Mouse (Mus musculus): ENCODE data around the gene Sdk2.

Sdk2 gene

DNA sequence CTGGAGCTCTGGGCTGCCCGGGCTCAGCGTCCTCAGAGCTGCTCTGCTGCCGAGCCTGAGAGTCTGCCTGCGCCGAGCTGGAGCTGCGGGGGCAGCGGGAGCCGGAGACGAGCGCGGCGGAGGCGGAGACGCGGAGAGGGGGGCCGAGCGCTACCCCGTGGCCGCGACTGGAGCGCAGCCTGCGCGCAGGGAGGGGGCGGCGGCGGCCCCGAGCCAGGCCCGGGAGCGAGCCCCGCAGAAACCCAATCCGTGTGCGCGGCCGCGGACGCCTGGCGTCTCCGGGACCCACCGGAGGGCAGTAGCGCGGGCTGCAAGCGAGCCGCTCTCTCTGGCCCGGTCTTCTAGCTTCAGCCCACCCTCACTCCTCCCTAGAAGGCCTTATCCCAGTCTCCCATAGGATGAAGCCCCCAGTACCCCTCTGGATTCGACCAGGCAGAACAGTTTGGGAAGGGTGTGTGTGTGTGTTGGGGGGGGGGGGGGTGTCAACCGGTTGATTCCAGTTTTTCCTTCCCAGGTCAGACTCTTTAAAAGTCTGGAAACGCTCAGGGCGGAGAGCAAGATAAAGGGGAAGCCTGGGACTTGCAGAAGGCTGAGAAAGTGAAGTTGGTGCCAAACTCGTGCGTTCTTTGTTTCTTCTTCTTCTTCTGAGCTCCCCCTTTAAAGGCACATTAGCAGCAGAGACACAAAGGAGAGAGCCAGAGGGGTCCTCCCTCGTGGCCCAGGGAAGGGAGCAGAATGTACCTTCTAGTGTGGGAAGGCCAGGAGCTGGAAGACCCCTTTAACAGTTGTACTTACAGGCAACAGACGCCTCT lies at the start of gene Sdk2:
TSS of gene Sdk2 (minus strand) at position 96 of the 812 bp plus-strand sequence.
- no peak for DNase-seq (ENCODE audit: low spot score in 2 of 2)

DNA sequence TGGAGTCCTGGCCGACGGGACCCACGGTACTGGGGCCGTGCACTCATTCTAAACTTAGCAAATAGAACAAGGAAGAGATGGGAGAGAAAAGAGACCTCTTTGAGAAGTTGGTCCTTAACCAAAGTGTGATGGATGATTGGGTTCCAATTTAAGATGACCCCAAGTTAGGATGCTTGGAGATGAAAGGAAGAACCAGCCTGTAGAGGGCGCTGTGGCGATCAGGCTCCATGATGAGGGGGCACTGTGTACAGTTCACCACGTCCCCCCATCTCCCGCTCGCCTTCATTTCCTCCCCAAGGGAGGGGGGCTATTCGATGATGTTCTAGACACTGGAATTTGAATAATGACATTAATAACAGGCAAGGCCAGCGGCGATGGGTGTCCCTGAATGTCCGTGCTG lies 48.2 kb upstream of the Sdk2 start:
- no peak for DNase-seq (ENCODE audit: low spot score in 2 of 2)

DNA sequence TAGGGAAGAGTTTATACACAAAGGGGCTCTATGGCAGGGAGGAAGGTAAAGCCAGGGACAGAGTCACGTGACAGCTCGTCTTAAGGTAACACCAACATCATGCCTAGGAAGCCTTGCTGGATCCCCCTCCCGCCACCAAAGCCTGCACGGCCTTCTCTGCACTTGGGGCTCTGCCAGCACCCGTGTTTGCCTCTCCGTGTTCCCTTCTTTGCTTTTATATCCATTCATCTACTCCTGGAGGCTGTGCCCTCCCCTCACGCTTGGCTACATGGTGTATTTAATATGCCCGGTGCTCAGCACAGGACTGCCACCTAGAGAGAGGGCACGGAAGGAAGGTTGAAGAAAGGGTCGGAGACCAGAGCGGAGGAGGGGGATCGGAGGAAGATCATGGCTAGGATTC lies 47.8 kb upstream of the Sdk2 start:
- no peak for DNase-seq (ENCODE audit: low spot score in 2 of 2)

DNA sequence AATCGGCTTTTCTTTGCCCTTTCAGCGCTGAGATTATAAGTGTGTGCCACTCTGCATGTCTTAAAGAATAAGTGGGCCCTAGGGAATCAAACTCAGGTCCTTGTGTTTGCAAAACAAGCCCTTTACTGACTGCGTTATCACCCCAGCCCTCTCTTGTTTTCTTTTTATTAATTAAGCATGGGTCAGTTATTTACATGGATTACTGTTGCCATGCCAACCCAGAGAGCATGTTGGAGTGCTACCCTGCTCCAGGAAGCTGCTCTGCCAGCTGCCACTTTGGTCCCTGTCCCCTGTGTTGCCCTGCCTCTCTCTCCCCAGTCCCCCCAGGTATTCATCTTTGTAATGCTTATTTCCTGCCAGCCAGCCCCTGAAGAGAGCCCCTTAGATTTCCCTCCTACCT lies 44.0 kb upstream of the Sdk2 start:
- DNase-seq (ENCODE audit: low spot score in 2 of 2): no peak

DNA sequence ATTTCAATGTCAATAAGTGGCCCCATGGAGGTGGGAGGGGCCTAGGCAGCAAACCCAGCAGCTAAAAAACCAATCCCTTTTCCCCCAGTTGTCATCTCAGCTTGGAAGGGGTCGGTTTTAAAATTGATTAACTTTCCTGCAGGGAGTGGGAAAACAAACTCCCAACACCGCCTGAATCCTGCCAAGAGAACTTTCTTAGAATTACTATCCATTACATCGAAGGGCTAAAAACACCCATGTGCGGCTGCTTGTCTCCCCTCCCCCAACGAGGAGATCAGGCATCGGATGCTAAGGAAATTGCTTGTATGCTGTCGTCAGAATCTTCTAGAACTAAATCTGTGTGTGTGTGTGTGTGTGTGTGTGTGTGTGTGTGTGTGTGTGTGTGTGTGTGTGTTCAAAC lies 26.8 kb upstream of the Sdk2 start:
- no peak for DNase-seq (ENCODE audit: low spot score in 2 of 2)

DNA sequence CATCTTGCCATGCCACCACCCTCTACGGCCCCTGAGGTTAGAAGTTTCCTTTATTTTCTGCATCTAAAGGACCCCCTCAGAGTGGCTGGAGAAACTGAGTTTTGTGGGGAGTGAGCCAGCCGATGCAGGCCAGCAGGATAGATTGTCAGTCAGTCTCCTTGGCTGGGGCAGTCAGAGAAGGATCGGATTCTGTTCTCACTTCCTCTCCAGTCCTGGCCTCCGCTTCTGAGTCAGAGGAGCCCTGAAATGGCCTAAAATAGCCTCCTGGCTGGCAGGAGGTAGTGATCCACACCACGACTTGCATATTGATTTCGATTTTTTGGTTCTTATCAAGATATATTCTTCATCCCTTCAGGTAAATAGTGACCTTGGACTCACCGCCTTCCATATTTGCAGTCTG lies 26.3 kb upstream of the Sdk2 start:
- no peak for DNase-seq (ENCODE audit: low spot score in 2 of 2)

DNA sequence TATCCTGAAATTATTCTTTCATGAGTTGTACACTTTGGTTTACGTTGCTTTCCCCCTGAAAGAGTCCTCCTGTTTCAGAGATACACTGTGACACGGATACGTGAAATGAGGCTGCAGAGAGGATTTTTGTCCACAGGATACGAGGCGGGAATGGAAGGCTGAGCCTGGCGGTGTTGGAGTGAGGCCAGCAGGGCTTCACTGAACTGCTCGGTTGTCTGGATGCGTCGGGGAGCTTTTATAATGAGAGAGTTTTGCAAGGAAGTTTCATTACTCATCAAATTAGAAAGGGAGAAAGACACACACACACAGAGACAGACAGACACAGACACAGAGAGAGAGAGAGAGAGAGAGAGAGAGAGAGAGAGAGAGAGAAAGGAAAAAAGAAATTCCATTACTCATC lies 13.8 kb upstream of the Sdk2 start:
- no peak for DNase-seq (ENCODE audit: low spot score in 2 of 2)

DNA sequence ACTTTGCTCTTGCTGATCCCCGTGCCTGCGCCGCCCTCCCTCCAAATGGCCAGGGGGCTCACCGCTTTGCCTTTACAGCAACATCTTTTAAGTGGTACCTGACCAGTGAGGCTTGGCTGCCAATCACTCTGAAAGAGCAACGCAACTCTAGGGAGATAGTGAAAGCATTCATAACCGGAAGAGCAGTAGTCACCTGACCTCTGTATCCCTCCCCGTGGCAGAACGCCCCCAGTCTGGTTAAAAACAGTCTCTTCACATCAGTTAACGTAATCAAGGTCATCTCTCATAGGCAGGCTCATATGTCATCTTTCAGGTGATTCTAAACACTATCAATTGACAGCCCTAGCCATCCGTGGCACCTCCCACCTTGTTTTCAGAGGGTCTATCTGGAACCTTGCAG lies 5.8 kb upstream of the Sdk2 start:
- no peak for DNase-seq (ENCODE audit: low spot score in 2 of 2)

DNA sequence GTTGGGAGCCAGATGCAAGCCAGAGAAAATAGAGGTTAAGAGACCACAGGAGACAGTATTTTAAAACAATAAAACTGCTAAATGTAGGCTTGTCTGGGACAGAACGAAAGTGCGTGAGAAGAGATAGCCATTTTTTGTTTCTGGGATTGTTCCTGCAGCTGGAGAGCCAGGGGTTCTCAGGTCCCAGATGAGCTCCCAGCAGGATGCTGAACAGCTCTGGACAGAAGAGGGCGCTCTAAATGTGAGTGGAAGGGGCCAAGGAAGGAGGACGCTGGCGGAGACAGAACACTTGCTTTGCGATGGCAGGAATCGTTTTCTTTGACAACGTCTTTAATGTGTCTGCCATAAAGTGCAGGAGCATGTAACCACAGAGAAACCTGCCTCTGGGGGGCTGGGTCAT lies 5.2 kb upstream of the Sdk2 start:
- DNase-seq (ENCODE audit: low spot score in 2 of 2): no peak

DNA sequence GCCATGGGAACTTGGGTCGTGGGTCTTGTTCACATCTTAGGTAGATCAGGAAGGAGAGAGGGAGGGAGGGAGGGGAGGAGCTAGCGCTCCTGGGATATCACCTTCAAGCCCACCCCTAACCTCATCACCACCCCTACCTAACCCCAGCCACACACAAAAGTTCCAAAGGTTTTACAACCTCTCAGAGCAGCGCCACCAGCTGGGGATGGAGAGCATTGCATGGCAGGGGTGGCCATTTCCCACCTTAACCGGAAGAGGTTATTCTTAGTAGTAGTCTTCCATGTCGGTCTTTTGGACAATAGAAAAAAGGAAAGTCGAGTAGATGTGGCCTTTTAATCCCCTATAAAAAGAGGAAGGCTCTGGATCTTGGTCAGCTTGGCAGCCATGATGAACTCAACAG lies 4.0 kb upstream of the Sdk2 start:
- DNase-seq (ENCODE audit: low spot score in 2 of 2): no peak

DNA sequence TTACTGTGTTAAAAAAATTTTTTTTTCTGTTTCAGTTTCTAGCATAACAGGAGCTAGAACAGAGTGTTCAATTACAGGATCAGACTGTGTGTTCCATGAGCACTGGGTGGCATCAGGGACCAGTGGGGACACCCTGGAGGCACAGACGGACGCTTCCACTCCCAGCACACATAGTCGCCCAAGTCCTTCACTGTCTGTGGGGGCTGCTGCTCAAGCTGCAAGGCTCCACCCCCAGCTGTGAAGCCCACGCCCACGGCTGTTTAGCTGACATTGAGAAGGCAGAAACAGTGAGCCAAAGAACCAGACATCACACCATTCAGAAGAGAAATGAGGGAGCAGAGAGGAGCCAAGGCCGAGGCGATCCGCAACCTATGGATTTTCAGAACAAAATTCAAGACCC lies 3.3 kb upstream of the Sdk2 start:
- no peak for DNase-seq (ENCODE audit: low spot score in 2 of 2)

DNA sequence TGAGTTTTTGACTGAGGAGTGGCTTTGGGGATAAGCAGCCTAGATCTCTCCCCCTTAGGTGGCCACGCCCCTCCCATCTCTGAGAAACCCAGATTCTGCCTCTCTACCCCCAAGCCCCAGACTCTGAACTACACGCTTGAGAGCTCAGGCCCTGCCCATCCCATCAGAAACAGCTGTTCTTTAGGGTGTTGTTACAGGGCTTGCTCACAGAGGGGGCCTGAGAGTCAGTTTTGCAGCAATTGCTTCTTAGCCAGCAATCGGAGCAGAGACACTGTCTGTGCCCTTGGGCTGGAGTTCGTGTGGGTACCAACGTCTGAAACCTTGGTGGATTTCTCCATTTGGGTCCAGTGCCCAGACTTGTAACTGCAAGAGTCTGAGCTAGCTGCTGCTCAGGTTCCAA lies 1.5 kb upstream of the Sdk2 start:
- no peak for DNase-seq (ENCODE audit: low spot score in 2 of 2)

DNA sequence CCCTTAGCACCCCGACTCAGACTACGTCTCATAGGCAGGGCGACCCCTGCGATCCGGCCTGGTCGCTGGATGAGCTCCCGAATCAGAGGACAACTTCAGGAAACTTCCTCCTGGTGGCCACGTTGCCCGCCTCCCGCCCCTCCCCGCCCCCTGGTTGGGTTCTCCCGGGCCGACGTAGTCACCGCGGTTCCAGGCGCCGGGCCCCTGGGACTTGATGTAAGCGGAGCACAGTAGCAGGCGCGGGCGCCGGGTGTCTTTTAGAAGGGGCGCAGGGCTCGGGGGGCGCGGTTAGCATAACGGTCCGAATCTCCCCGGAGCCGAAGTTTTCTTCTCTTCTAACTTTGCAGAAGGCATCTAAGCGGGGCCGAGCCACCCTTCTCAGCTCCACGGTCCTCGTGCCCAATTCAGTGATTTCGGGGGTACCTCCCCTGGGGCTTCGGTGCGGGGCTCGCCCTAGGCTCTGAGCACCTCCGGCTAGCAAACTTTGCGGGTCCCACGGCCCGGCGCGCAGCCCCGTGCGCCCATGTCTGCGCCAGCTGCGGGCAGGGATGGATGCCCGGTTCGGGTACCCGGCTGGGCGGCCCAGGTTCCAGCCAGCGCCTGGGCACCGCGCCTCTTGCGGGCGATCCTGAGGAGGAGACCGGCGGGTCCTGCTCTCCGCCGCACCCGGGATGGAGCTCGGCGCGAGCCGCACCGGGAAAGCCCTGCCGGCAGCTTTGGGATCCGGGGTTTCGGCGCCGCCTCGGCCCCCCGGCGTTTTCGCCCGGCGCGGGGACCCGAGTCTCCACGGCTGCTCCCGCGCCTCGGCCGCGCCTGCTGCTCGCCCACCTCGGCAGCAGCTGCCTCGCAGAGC lies 522 bp downstream of the Sdk2 start:
- no peak for DNase-seq (ENCODE audit: low spot score in 2 of 2)

DNA sequence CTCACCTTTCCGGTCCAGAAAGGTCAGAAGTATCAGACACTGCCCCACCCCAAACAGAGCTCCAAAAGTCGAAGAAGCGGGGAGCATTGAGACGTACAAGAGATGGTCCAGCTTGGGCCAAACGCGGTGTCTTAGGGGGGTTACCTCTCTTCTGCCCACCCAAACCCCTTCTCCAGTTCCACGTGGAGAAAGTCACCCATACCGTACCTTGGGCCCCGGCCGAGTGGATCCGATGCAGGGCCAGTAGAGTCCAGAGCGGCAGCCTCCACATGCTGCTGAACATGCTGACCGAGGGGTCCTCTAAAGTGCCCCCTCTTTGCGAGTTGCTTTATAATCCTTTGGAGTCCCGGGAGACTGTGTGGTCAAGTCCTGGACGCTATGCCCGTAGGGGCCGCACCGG lies 1.2 kb downstream of the Sdk2 start:
- DNase-seq (ENCODE audit: low spot score in 2 of 2): no peak

DNA sequence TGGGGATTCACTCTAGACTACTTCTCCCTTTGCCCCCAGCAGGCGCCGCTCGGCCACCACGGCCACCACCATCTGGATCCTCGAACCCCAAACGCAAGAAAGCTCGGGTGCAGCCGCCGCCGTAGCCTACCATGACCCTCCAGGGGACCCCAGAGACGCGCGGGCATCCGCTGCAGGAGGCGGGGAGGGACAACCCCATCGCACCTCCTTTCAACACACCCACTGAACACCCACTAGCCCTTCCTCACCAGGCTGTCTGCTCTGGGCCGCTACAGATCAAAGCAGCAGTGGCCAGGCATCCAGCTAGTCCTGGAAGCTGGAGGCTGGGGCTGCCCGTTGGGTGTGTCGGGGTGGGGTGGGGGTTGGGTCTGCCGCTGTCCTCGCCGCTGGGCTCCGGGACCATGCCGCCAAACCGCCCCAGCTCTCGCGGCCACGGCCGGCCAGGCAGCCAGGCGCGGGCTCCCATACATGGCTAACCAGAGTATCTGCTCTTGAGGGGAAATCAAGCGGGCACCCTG lies 1.9 kb downstream of the Sdk2 start:
- DNase-seq (ENCODE audit: low spot score in 2 of 2): no peak

DNA sequence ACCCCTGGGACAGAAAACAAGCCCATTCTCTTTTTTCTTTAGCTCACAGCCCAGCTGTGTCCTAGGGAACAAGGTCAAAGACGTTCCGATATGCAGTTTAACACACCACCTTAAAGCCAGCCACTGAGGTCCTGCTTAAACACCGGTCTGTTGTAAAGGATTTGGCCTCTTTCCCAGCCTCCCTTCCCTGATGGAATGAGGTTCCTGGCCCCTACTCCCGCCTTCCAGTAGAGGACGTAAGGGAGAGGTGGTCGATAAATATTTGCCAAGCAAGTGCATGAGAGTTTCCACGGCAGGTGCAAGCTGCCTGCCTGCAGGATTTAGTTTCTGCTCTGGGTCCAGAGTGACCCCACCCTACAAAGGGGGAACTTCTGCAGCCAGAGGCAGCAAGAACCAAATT lies 4.9 kb downstream of the Sdk2 start:
- DNase-seq (ENCODE audit: low spot score in 2 of 2): no peak

DNA sequence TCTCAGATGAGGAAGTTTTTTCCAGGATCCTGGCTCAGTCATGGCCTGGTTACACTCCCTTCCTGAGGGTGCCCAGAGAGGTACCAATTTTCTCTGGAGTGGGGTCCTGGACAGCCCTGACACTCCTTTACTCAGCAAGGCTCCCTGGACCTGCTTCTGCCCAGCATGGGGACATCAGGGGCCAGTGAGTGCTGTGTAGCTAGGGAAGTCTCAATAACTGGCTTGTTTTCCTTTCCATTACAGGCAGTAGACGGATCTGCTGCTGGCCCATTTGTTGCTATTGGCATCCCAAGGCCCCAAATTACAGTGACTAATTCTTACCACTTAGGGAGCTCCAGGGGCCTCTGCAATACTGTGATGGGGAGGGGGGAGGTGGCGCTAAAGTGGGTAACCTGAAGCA lies 5.6 kb downstream of the Sdk2 start:
- no peak for DNase-seq (ENCODE audit: low spot score in 2 of 2)

DNA sequence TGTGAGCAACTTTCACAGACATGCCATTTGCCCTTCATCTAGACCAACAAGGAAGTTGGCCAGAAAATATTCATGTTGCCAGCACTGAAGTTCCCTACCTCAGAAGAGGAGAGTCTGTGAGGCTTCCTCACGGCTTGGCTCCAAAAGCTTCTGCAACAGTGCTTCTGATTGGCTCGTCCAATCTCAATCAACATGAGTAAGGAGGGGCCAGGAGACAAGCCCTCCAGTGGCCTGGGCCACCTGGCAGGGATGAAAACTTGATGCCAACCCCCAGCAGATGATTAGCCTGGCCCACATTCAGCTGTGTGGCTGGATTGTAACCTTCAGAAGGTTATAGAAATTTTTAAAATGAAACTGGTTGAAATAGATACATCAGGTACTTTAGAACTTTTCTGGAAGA lies 10.5 kb downstream of the Sdk2 start:
- DNase-seq (ENCODE audit: low spot score in 2 of 2): no peak

DNA sequence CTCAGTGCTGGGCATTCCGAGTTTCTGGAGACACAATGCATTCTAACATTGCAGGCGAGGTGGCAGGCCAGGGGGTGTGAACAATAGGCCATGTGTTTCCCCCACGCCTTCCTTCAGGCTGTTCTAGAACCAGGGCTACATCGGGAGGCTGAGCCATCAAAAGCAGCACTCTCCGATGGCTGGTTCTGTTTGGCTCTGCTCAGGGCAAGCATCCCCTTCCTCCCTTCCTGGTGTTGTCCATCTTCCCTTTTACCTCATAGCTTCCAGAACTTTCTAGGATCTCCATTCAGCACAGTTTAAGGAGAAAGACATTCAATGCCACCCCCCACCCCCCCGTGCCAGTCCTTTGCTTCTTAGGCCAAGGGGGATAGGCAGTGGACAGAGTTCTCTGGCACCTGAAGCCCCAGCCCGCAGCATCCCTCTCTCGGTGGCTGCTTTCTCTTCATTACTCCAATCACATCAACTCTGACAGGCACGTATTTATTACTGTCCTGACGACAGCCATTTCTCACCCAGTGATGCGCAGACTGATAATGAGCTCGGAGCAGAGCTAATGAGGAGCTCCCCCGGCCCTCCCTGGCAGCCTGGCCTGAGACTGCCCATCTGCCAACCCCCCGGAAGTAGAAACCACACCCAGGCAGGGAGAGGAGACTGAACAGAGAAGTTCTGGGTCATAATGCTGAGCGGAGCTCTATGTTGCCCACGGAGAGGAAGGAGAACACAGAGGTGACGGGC lies 12.1 kb downstream of the Sdk2 start:
- no peak for DNase-seq (ENCODE audit: low spot score in 2 of 2)

DNA sequence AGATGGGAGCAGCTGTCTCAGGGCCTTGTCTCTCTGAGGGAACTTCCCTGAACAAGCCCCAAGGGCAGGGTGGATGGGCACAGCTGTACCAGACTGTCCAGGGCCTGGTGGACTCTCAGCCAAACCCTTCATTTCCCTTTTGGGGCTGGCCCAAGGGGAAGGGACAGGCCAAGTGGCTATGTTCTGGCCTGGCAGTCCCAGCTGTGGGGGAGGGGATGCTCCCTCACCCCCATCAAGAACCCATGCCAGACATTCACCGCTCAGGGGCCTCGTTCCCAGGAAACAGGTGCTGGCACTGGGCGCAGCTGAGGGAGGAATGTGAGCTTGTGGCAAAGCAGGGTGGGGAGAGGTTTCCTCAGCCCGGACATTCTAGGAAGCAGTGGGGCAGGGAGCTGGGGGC lies 15.5 kb downstream of the Sdk2 start:
- no peak for DNase-seq (ENCODE audit: low spot score in 2 of 2)

DNA sequence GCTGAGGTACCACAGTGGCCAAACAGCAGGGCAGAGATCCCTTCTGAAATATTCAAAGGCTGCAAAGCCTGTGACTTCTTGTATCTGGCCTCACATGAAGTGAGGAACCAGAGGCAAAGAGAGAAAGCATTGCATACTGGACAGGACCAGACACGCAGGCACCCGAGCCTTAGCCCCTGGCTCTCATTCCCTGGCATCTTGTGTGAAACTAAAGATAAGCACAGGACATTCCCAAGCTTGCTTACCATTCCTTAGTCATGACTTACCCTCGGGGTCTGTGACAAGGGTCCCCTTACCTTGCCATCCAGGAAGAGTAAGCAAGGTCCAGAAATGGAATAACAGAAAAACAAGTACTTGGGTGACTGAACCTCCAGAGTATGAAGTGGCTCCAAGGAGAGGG lies 16.3 kb downstream of the Sdk2 start:
- DNase-seq (ENCODE audit: low spot score in 2 of 2): no peak

DNA sequence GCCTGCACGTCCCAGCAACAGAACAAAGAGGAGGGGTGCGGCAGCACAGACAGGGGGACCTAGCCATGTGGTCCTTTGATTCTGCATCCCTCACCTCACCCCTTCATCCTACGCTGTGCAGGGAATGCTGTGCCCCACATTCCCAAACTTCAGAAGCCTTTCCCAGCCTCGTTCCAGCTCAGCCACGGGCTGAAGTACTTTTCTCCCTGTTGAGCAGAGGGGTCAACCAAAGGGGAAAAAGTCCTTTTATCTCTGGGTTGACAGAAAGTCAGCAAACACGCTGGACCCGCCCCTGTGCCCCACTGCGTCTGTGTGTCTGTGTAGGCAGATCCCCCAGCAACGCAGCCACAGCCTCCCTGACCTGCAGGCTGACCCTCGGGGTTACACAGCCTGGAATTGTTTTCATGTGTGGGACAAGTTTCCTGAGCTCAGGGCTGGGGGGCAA lies 18.9 kb downstream of the Sdk2 start:
- DNase-seq (ENCODE audit: low spot score in 2 of 2): no peak

All from natural killer cell, adult 2 months (primary cell).